ENCODE assay signal across 22 mouse cellular contexts in the genomic region with DNA sequence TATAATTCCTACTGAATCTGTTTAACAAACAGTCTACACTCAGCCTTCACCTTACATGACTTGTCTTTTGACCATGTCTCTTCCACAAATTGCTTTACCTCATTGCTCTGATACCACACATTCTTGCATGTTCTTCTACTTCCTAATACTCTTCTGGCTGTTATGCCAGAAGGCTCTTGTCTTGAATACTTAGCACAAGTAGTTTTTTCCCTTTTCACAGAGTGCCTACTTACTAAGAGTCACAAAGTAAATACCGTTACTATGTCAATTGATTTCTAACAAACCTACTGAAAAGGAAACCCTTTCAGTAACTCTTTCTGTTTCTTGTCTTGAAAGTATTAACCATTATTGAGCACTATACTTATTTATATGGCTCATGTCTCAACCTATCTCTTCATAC. TPM values are rescaled to one million over a fixed set of nuclear protein-coding genes. Genes with fewer than 3 reads are reported as not detected.
DNase-seq lines count a peak whose midpoint lies in the region; ATAC-seq and TF ChIP-seq lines count a peak whose summit lies in the region.
"Had no signal": no experiment of that assay in that cellular context is flagged by ENCODE, and none has a peak within 500 bp of the region (broad histone marks: within the 10 kb centered on the region; RNA-seq: fewer than 3 reads in every experiment).

No protein-coding gene starts in this region.

- no peak for DNase-seq in lung, postnatal 14 days
- DNase-seq in lung, postnatal 0 days (ENCODE audit: low spot score), result peak; percentile 66
- no peak for DNase-seq in lung, adult 2 months
- DNase-seq in lung, postnatal 25 days (ENCODE audit: low spot score), result peak; percentile 57
- DNase-seq in lung, postnatal 10 days, result no peak
- peak; percentile 40 for DNase-seq in lung, postnatal 36 days
- DNase-seq in lung, postnatal 4 days, result no peak
- DNase-seq: adrenal gland, adult 2 months; adrenal gland, adult 8-10 months; adrenal gland, postnatal 10 days; adrenal gland, postnatal 14 days; adrenal gland, postnatal 25 days; adrenal gland, postnatal 36 days; B cell, adult 2 months; cerebellum, adult 11 months; cerebellum, adult 11-12 months had no signal

- WGBS in lung, embryonic 16.5 days, result 51% methylated on average over 1 of the region's 1 CpGs
- WGBS in lung, postnatal 0 days, result 61% methylated on average over 1 of the region's 1 CpGs
- WGBS in lung, adult 2 months, result 63% methylated on average over 1 of the region's 1 CpGs

- H3K9me3 ChIP-seq in lung, embryonic 16.5 days (ENCODE audit: control insufficient read depth, low read length), result no peaks in the 10 kb centered on the region
- no peaks in the 10 kb centered on the region for H3K9me3 ChIP-seq in lung, postnatal 0 days (ENCODE audit: low read length)
- H3K9me3 ChIP-seq: G1E had no signal

- no peak overlapping the region for H3K9ac ChIP-seq in lung, embryonic 16.5 days (ENCODE audit: low read length)
- no peak overlapping the region for H3K9ac ChIP-seq in lung, postnatal 0 days (replicated peaks; ENCODE audit: low read depth)

- TF ChIP-seq EP300 in lung, postnatal 0 days (IDR thresholded peaks at IDR 0.05), result peak; percentile 62

- ATAC-seq in lung, embryonic 16.5 days (ENCODE audit: low read depth), result peak; percentile 36; the same call in 1 of the 2 replicates
- peak; percentile 33; the same call in 1 of the 2 replicates for ATAC-seq in lung, postnatal 0 days
- ATAC-seq: activated CD4-positive, CD25-positive, alpha-beta regulatory T cell, adult 4 months; CD4-positive, CD25-positive, alpha-beta regulatory T cell, adult 4 months; Patski had no signal

- no peak for TF ChIP-seq POLR2A in lung, adult 2 months (IDR thresholded peaks at IDR 0.05; ENCODE audit: borderline replicate concordance, extremely low read depth, low read depth, low read length)

- no peak overlapping the region for H3K4me2 ChIP-seq in lung, embryonic 16.5 days (ENCODE audit: low read depth, low read length)
- H3K4me2 ChIP-seq in lung, postnatal 0 days (replicated peaks; ENCODE audit: low read depth, low read length), result no peak overlapping the region

- no peak for TF ChIP-seq CTCF in lung, postnatal 0 days (IDR thresholded peaks at IDR 0.05)
- no peak for TF ChIP-seq CTCF in lung, adult 2 months (IDR thresholded peaks at IDR 0.05; ENCODE audit: insufficient read depth, low read length)

- no peak overlapping the region for H3K27ac ChIP-seq in lung, embryonic 16.5 days (ENCODE audit: low read length)
- H3K27ac ChIP-seq in lung, postnatal 0 days (ENCODE audit: low read length), result no peak overlapping the region

- H3K4me3 ChIP-seq in lung, embryonic 16.5 days (ENCODE audit: low read length), result no peak overlapping the region
- no peak overlapping the region for H3K4me3 ChIP-seq in lung, postnatal 0 days (ENCODE audit: low read depth, low read length)
- H3K4me3 ChIP-seq in lung, adult 2 months (replicated peaks; ENCODE audit: extremely low read depth, low read depth, low read length), result no peak overlapping the region

- H3K36me3 ChIP-seq in lung, embryonic 16.5 days (ENCODE audit: control insufficient read depth, insufficient read depth, low read length), result no peaks in the 10 kb centered on the region
- no peaks in the 10 kb centered on the region for H3K36me3 ChIP-seq in lung, postnatal 0 days (ENCODE audit: insufficient read depth, low read length)
- H3K36me3 ChIP-seq: G1E had no signal

- no peaks in the 10 kb centered on the region for H3K4me1 ChIP-seq in lung, embryonic 16.5 days (replicated peaks; ENCODE audit: control insufficient read depth, insufficient read depth, low read length)
- no peaks in the 10 kb centered on the region for H3K4me1 ChIP-seq in lung, postnatal 0 days (ENCODE audit: insufficient read depth, low read depth, low read length)
- no peaks in the 10 kb centered on the region for H3K4me1 ChIP-seq in lung, adult 2 months (ENCODE audit: control insufficient read depth, insufficient read depth, low read length)

- H3K27me3 ChIP-seq in lung, embryonic 16.5 days (ENCODE audit: control insufficient read depth, insufficient read depth, low read depth, low read length), result no peaks in the 10 kb centered on the region
- H3K27me3 ChIP-seq in lung, postnatal 0 days (replicated peaks; ENCODE audit: insufficient read depth, low read length), result no peaks in the 10 kb centered on the region
- H3K27me3 ChIP-seq: CH12.LX had no signal

RNA-seq across cellular contexts. Expression of a gene that starts 18.0 kb away (rescaled TPM):
- 31.4 and 32.5 TPM in 2 replicates for polyA plus RNA-seq in lung, embryonic 16.5 days (2015; fragmentation: Nextera tagmentation; extraction: Ambion mirVana)
- polyA plus RNA-seq in lung, postnatal 0 days (2015; fragmentation: Nextera tagmentation; extraction: Ambion mirVana), result 18.4 TPM in 2 replicates
- 4.1 and 7.9 TPM in 2 replicates for polyA plus RNA-seq in lung, adult 2 months (2012; rRNA removed)

Comparison
In these comparisons a context has a peak if more than half of its experiments do, and no peak if none do; other contexts are left out.
1. DNase-seq: peak in lung, postnatal 0 days (single experiment), lung, postnatal 25 days (single experiment) and lung, postnatal 36 days (single experiment); none in lung, postnatal 14 days (single experiment), lung, adult 2 months (single experiment), lung, postnatal 10 days (single experiment) and lung, postnatal 4 days (0 of 2).